Mouse (Mus musculus): ENCODE results near the gene Thbs2. TPM values are rescaled to one million over a fixed set of nuclear protein-coding genes. Genes with fewer than 3 reads are reported as not detected.

The Thbs2 gene
- polyA plus RNA-seq, 1 experiment, result 3.8 TPM

- WGBS, result 77% methylated on average over 4 of the region's 4 CpGs
- H3K27ac ChIP-seq (ENCODE audit: insufficient read depth, low read depth, low read length), result no peak overlapping the region
- TF ChIP-seq POLR2A (IDR thresholded peaks at IDR 0.05; ENCODE audit: low read depth, low read length) (no peak), CTCF (IDR thresholded peaks at IDR 0.05; ENCODE audit: extremely low read depth, insufficient read length, insufficient replicate concordance, low read depth, low read length) (no peak)
- no peaks in the 10 kb centered on the region for H3K36me3 ChIP-seq (ENCODE audit: control insufficient read depth, insufficient read depth, low read length)
- H3K27me3 ChIP-seq (ENCODE audit: control insufficient read depth, insufficient read depth, low read length), result no peaks in the 10 kb centered on the region
- H3K4me3 ChIP-seq (ENCODE audit: low read depth, low read length), result no peak overlapping the region
- H3K4me1 ChIP-seq (ENCODE audit: control insufficient read depth, insufficient read depth, insufficient read length, low read length), result no peaks in the 10 kb centered on the region
Measured at GRCm38 (mm10) chr17:14659746-14660145, 34.3 kb downstream of the Thbs2 start.

DNA sequence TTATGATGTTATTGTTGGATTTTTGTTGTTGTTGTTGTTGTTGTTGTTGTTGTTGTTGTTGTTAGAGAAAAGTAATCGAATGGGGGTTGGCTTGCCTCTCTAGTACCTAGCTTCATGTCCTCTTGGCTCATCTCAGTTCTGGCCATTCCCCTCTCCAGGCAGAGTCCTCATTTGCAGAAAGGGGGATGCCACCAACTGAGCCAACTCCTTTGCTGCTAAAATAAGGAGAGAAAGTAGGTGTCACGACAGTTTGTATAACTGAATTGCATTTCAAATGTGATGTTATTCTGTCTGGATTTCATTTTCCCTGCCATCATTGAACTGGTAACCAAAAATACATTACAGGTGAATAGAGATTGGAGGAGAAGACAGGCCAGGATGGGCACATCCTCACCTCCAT lies 35.9 kb downstream of the Thbs2 start:
- WGBS, result 67% methylated on average over 2 of the region's 2 CpGs
- Histone ChIP-seq H3K4me3 (ENCODE audit: low read depth, low read length) (no peak overlapping the region), H3K36me3 (ENCODE audit: control insufficient read depth, insufficient read depth, low read length) (no peaks in the 10 kb centered on the region), H3K27me3 (ENCODE audit: control insufficient read depth, insufficient read depth, low read length) (no peaks in the 10 kb centered on the region), H3K4me1 (ENCODE audit: control insufficient read depth, insufficient read depth, insufficient read length, low read length) (no peaks in the 10 kb centered on the region), H3K27ac (ENCODE audit: insufficient read depth, low read depth, low read length) (no peak overlapping the region)
- no peak for TF ChIP-seq POLR2A (IDR thresholded peaks at IDR 0.05; ENCODE audit: low read depth, low read length)
- no peak for TF ChIP-seq CTCF (IDR thresholded peaks at IDR 0.05; ENCODE audit: extremely low read depth, insufficient read length, insufficient replicate concordance, low read depth, low read length)

DNA sequence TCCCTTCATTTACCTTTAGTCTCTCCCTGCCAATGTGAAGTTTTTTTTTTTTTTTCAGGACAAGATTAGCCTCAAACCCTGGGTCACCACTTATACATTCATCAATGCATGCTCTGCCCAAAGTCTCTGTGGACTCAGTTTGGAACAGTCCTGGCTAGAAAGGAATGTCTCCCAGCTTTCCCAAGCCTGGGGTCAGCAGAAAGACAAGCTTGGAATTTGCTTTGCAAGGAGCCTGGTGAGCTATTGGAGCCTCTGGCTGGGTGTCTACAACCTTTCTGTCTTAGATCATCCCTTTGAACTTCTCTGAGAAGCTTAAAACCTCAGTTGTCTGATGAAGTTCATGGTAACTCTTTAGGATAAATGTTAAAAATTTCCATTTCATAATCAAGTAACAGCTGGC lies 36.9 kb downstream of the Thbs2 start:
- H3K4me3 ChIP-seq (ENCODE audit: low read depth, low read length), result no peak overlapping the region
- H3K27me3 ChIP-seq (ENCODE audit: control insufficient read depth, insufficient read depth, low read length), result no peaks in the 10 kb centered on the region
- H3K36me3 ChIP-seq (ENCODE audit: control insufficient read depth, insufficient read depth, low read length), result no peaks in the 10 kb centered on the region
- H3K27ac ChIP-seq (ENCODE audit: insufficient read depth, low read depth, low read length), result no peak overlapping the region
- H3K4me1 ChIP-seq (ENCODE audit: control insufficient read depth, insufficient read depth, insufficient read length, low read length), result no peaks in the 10 kb centered on the region
- no peak for TF ChIP-seq CTCF (IDR thresholded peaks at IDR 0.05; ENCODE audit: extremely low read depth, insufficient read length, insufficient replicate concordance, low read depth, low read length)
- no peak for TF ChIP-seq POLR2A (IDR thresholded peaks at IDR 0.05; ENCODE audit: low read depth, low read length)

DNA sequence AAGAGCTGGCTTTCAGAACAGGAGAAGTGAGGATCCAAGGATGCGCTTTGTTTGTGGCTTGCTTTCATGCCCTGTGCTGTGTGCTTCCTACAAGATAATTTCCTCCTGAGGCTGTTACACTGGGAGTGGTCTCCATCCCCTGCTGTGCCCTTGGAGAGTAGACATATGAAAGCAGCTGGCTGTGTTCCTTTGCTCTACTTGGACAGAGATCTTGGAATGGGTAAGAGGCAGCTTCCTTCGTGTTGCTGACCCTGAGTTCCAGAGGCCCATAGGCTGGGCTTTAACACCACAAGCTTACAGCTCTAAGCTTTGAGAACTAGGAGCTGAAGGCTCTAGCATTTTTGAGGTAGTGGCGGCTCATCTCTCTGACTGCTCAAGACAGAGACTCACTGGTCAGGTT lies 39.1 kb downstream of the Thbs2 start:
- Histone ChIP-seq H3K36me3 (ENCODE audit: control insufficient read depth, insufficient read depth, low read length) (no peaks in the 10 kb centered on the region), H3K27me3 (ENCODE audit: control insufficient read depth, insufficient read depth, low read length) (no peaks in the 10 kb centered on the region), H3K4me3 (ENCODE audit: low read depth, low read length) (no peak overlapping the region), H3K27ac (ENCODE audit: insufficient read depth, low read depth, low read length) (no peak overlapping the region), H3K4me1 (ENCODE audit: control insufficient read depth, insufficient read depth, insufficient read length, low read length) (no peaks in the 10 kb centered on the region)
- TF ChIP-seq POLR2A (IDR thresholded peaks at IDR 0.05; ENCODE audit: low read depth, low read length), result no peak
- no peak for TF ChIP-seq CTCF (IDR thresholded peaks at IDR 0.05; ENCODE audit: extremely low read depth, insufficient read length, insufficient replicate concordance, low read depth, low read length)
- WGBS, result 59% methylated on average over 3 of the region's 3 CpGs

DNA sequence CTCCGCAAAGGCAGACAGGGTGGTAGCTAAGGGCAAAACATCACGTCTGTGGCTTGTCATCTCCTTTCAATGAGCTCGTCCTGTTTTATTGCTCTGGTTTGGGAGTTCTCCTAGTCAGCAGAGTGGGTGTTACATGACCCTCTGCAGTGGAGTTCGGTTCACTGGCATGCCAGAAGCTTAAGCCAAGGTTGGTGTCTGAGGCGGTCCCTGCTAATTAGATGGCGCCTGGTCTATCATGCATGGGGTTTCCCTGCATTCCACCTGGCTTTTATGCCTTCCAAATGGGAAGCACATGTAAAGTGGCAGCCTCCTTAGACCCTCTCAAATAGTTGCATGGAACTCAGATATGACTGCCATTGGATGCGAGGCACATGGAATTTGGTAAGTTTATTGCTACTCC lies 42.0 kb downstream of the Thbs2 start:
- TF ChIP-seq POLR2A (IDR thresholded peaks at IDR 0.05; ENCODE audit: low read depth, low read length), result no peak
- TF ChIP-seq CTCF (IDR thresholded peaks at IDR 0.05; ENCODE audit: extremely low read depth, insufficient read length, insufficient replicate concordance, low read depth, low read length), result no peak
- no peaks in the 10 kb centered on the region for H3K4me1 ChIP-seq (ENCODE audit: control insufficient read depth, insufficient read depth, insufficient read length, low read length)
- 77% methylated on average over 7 of the region's 7 CpGs for WGBS
- no peaks in the 10 kb centered on the region for H3K27me3 ChIP-seq (ENCODE audit: control insufficient read depth, insufficient read depth, low read length)
- no peaks in the 10 kb centered on the region for H3K36me3 ChIP-seq (ENCODE audit: control insufficient read depth, insufficient read depth, low read length)
- H3K27ac ChIP-seq (ENCODE audit: insufficient read depth, low read depth, low read length), result no peak overlapping the region
- H3K4me3 ChIP-seq (ENCODE audit: low read depth, low read length), result no peak overlapping the region

- no peaks in the 10 kb centered on the region for H3K27me3 ChIP-seq (ENCODE audit: control insufficient read depth, insufficient read depth, low read length)
- H3K27ac ChIP-seq (ENCODE audit: insufficient read depth, low read depth, low read length), result no peak overlapping the region
- WGBS, result 72% methylated on average over 4 of the region's 4 CpGs
- H3K4me1 ChIP-seq (ENCODE audit: control insufficient read depth, insufficient read depth, insufficient read length, low read length), result no peaks in the 10 kb centered on the region
- H3K36me3 ChIP-seq (ENCODE audit: control insufficient read depth, insufficient read depth, low read length), result no peaks in the 10 kb centered on the region
- TF ChIP-seq CTCF (IDR thresholded peaks at IDR 0.05; ENCODE audit: extremely low read depth, insufficient read length, insufficient replicate concordance, low read depth, low read length), result no peak
- no peak for TF ChIP-seq POLR2A (IDR thresholded peaks at IDR 0.05; ENCODE audit: low read depth, low read length)
- no peak overlapping the region for H3K4me3 ChIP-seq (ENCODE audit: low read depth, low read length)
Measured at GRCm38 (mm10) chr17:14647996-14648640, 45.9 kb downstream of the Thbs2 start.

DNA sequence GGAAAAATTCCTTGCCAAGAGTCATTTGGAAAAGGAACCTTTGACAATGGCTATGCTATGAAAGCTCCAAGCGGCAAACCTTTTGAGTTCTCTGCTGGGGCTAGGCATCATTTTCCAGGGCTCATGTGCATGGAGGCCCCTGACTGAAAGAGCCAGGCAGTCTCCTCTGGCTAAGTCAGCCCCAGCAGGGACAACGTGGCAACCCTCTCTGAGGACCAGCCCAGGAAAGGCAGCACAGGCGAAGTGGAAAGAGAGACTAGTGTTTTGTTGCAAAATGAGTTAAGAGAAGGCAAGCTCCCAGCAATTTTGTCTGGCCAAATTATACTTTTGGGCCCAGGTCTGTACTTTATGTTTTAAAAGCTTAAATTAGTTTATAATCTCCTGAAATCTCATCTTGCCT lies 50.0 kb downstream of the Thbs2 start:
- no peak for TF ChIP-seq POLR2A (IDR thresholded peaks at IDR 0.05; ENCODE audit: low read depth, low read length)
- no peak for TF ChIP-seq CTCF (IDR thresholded peaks at IDR 0.05; ENCODE audit: extremely low read depth, insufficient read length, insufficient replicate concordance, low read depth, low read length)
- Histone ChIP-seq H3K4me1 (ENCODE audit: control insufficient read depth, insufficient read depth, insufficient read length, low read length) (0 out of 2 replicates have a peak, but pooled peaks cover 2% of the 10 kb centered on the region), H3K4me3 (ENCODE audit: low read depth, low read length) (no peak overlapping the region), H3K27me3 (ENCODE audit: control insufficient read depth, insufficient read depth, low read length) (no peaks in the 10 kb centered on the region), H3K27ac (ENCODE audit: insufficient read depth, low read depth, low read length) (no peak overlapping the region), H3K36me3 (ENCODE audit: control insufficient read depth, insufficient read depth, low read length) (no peaks in the 10 kb centered on the region)
- WGBS, result 71% methylated on average over 3 of the region's 3 CpGs
